Comparison of ENCODE assay signal across 12 mouse cellular contexts in genomic region chr7:72408409-72408986, GRCm38 (mm10).
"Had no signal": no experiment of that assay in that cellular context is flagged by ENCODE, and none has a peak within 500 bp of the region (broad histone marks: within the 10 kb centered on the region; RNA-seq: fewer than 3 reads in every experiment).

No protein-coding gene starts in this region.

- H3K36me3 ChIP-seq: limb, embryonic 13.5 days; midbrain, embryonic 12.5 days; neural tube, embryonic 15.5 days had no signal

- H3K27me3 ChIP-seq: limb, embryonic 13.5 days; midbrain, embryonic 12.5 days; neural tube, embryonic 15.5 days had no signal

- H3K9me3 ChIP-seq: limb, embryonic 13.5 days; midbrain, embryonic 12.5 days; neural tube, embryonic 15.5 days had no signal

- H3K4me3 ChIP-seq: limb, embryonic 13.5 days; midbrain, embryonic 12.5 days; neural tube, embryonic 15.5 days had no signal

- H3K4me2 ChIP-seq: limb, embryonic 13.5 days; midbrain, embryonic 12.5 days; neural tube, embryonic 15.5 days had no signal

- H3K27ac ChIP-seq: hindbrain, postnatal 0 days; kidney, postnatal 0 days; limb, embryonic 13.5 days; liver, embryonic 14.5 days; macrophage; midbrain, embryonic 12.5 days; neural tube, embryonic 15.5 days had no signal

- DNase-seq: kidney, adult 11 months; kidney, adult 9 months; kidney, postnatal 4 days; left cerebral cortex, postnatal 4 days; thymus, postnatal 36 days had no signal

- H3K9ac ChIP-seq: limb, embryonic 13.5 days; liver, embryonic 14.5 days; midbrain, embryonic 12.5 days; neural tube, embryonic 15.5 days had no signal

- ATAC-seq: hindbrain, postnatal 0 days had no signal

- H3K4me1 ChIP-seq: limb, embryonic 13.5 days; midbrain, embryonic 12.5 days had no signal
